Mouse (Mus musculus) adipose tissue, adult 10 weeks (tissue): ENCODE measurements around the gene Gng7. TPM values are rescaled to one million over a fixed set of nuclear protein-coding genes. Genes with fewer than 3 reads are reported as not detected.

ENCODE experiments used
- polyA plus RNA-seq: library from polyadenylated mRNA; stranded (reverse); fragments of 350-450 nt; fragmentation: Illumina TruSeq; extraction: RNeasy Lipid Tissue Mini Kit (QIAGEN cat#74804); gene quantifications from one replicate; pipeline ENCODE4 v1.2.3, GENCODE M21; 2014; ENCODE audit warnings: low read depth, low replicate concordance

Gene Gng7
- 5.7 TPM for polyA plus RNA-seq

DNA sequence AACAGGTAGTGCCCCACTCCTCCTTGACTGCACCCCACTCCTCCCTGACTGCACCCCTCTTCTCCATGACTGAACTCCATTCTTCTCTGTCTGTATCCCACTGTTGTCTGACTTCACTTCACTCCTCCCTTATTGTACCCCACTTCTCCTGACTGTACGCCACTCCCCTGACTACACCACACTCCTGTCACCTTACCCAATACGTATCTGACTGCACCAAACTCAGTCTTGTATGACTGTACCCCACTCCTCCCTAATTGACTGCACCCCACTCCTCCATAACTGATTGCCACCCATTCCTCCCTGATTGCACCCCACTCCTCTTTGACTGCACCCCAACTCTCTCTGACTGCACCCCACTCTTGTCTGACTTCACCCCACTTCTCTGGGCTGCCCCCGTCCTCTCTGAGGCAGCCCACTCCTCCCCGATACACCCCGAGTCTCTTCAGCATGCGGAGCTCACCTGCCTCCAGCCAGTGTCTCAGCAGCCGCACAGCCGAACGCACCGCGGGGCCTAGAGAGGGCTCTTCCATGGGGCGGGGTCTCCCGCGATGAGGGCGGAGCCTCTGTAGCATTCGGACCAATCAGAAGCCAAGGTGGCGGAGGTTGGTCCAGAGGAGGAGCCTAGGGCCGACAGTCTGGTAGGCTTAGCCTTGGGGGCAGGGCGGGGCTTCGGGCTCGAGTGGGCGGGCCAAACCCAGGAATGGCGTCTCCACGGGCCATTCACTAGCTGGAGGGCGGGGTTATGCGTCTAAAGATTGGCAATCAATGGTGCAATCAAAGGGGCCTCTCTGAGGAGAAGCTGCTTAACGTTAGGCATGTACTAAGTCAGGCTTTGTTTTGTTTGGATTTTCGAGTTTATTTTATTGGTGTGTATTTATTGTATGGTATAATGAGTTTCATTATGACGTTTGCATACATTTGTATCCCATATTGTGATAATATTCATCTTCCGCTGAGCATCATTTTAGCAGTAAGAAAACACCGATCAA is at the start of gene Gng7:
Gng7 (minus strand) TSS at position 553 of the 992 bp plus-strand sequence.

DNA sequence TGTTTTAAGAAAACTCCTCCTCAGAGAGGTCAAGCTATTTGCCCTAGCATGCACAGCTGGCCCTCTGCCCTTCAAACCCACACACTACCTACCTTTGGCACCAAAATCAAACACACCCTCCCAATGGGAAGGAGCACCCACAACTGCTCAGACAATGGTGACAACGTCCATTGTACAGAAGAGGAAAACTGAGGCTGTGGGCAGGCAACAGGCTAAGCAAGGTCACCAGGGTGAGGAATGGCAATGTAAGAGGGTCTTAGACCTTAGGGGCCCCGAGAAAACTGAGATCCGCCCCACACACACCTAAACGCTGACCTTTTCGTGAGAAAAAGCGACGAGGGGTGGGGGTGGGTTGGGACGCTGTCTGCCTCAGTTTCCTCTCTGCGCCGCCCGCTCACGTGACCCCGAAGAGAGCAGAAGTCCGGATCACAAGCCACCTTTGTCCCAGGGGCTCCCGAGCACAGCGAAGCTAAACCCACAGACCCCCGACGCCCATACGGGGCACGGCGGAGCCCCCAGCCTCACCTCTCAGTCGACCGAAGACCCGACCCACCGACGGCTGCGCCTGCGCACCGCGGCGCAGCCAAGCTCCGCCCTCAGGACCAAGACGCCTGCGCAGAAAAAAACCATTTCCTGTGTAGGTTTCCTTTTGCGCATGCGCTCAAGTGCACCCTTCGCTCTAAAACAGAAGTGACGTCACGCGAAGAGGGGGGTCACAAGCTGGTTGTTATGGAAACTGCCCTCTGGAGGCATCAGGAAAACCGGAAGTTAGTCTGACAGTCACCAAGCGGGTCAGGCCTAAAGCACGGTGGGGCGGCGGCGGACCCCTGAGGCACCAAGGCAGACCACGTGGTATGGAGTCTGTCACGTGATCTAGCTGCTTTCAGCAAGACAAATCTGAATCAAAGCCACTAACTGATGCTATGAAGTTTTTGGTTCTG is 45.1 kb upstream of the Gng7 start, which contains the start of gene Sgta:
Sgta (minus strand) TSS at position 579 of the 941 bp plus-strand sequence.

DNA sequence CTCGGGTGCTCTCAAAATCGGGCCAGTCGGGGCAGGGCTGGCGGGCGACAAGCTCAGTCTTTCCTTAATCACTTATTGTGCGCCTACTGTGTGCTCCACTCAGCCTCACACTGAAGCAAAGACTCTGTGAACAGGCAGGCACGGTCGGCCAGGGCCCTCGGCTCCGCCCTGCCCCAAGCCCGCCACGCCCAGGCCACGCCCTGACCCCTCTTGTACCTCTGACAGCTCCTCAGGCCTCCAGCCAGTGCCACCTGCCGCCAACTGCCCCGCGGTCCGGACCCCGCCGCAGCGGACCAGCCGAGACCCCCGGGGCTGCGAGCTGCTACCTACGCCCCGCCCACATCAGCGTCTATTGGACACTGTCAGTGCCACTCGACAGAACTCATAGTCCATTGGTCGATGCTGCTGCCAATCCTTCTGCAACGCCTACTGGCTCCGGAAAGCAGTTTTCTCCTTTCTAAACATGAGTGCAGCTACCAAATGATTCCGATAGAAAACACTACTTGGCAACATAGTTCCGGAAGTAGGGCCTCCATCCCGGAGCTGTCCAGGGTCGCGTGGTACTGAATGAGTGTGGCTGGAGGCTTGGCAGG is 22.3 kb upstream of the Gng7 start, which contains the start of gene Slc39a3:
Slc39a3 (minus strand) TSS at position 439 of the 593 bp plus-strand sequence.

DNA sequence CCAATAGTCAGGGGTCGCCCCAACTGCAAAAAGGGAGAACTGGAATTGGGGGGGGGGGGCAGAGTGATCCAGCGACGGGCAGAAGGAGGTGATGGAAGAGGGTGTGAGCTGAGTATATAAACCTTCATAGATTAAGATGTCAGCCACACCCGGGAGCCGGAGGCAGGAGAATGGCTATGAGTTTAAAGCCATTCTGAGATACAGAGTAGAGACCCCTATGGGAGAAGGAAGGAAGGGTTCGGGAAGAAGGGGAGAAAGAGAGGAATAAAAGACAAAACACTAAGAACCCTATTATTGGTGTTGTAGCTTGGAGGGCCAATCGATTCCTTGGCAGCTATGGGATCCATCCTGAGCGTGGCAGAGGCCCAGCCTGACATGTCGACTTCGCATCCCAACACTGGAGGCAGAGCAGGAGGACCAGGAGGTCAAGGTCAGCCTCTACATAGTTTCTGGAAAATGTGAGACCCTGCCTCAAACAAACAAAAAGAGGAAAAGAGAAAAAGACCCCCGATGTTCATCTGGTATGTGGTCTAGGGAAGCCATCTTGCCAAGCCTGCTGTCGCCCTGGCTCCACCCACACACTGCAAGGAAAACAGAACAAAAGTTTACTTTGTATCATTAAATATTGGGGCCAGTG is 11.0 kb upstream of the Gng7 start, which contains the start of gene Diras1:
Diras1 (minus strand) TSS at position 24 of the 637 bp plus-strand sequence.

DNA sequence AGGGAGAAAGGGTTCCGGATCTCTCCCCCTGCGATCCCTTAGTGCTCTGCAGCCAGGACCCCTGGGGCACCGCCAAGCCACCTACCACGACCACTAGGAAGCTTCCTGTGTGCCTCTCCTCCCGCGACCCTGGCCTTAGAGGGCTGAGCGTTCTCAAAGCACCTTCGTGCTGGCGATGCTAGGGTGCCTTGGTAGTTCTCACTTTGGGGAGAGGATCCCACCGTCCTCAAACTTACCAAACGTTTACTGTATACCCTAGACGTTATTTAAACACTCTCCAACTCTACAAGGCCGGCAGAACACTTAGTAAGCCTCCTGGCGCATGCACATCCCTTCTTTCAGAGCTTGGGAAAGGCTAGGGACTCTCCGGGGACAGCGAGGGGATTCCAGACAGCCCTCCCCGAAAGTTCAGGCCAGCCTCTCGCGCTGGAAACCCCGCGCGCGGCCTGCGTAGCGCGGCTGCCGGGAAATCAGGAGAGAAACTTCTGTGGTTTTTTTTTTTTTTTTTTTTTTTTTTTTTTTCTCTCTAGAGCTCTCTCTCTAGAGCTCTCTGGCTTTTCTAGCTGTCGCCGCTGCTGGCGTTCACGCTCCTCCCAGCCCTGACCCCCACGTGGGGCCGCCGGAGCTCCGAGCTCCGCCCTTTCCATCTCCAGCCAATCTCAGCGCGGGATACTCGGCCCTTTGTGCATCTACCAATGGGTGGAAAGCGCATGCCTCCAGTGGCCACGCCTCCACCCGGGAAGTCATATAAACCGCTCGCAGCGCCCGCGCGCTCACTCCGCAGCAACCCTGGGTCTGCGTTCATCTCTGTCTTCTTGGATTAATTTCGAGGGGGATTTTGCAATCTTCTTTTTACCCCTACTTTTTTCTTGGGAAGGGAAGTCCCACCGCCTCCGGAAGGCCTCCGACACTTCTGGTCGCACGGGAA is 85.2 kb downstream of the Gng7 start, which contains the start of gene Gadd45b:
Gadd45b (plus strand) TSS at position 775 of the 928 bp plus-strand sequence.

DNA sequence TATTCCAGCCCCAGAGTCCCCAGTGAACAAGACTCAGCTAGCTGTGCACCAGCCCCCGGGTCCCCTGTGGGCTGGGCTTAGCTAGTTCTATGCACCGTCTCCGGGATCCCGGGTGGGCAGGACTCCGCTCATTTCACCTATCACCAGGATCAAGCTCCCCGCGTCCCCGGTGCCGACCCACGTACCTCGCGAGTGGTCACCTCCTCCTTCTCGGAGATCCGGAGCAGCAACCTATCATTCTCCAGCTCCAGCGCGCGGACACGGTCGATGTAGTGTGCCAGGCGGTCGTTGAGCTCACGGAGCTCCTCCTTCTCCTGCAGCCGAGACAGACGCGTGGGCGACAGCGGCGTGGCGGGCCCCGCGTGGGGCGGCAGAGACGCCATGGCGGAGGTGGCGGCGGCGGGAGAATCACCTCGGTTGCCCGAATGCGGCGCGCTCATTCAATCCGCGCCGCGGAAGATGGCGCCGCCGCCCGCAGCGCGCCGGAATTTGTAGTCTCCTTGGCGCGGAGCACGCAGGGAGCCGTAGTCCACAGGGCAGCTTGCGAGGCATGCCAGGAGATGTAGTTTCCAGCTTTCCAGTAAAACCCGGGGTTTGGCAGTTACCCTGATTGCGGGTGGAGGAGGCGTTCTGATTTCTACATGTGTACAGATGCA is 96.8 kb downstream of the Gng7 start, which contains the start of gene Lmnb2:
Lmnb2 (minus strand) TSS at position 467 of the 656 bp plus-strand sequence.

DNA sequence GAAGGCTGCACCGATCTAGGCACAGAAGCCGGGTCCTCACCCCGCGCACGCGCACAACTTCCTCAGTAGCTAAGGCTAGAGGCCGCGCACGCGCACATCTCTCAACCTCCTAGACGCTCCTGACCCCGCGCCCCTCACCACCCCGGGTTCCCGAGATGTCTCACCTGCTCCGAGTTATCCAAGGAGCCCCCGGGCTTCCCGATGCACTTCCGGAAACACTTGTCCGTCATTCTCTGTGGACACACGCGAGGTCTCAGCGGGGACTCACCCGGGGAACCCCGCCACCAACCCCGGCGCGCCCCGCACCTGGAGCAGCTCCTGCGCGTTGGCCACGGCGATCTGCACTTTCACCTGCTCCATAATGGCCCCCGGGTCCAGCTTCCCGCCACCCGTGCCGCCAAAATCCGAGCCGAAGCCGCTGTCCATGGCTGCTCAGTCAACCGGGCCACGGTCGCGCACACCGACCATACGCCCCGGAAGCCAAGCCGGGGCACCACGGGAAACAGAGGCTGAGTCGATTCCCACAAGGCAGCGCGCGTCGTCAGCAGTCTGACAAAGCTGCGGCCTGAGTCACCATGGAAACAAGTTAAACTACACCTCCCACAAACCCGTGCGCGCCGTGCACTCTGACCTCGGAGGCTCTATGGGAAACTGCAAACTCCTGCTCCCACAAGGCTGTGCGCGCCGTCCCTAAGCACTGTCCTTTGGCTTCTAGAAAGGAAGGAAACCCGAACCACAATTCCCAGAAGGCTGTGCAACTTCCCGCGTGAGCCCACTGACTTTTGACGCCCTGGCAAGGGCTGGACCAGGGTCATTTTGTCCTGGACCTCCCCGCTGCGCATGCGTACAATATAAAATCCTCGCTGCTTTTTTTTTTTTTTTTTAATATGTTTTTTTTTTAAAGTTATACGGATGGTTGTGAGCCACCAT is 114.2 kb downstream of the Gng7 start, which contains the start of gene Timm13:
Timm13 (minus strand) TSS at position 652 of the 930 bp plus-strand sequence.

Other genes starting within 250 kb of the Gng7 start
- 31.2 TPM for gene Sf3a2, start 216.7 kb downstream of the Gng7 start, polyA plus RNA-seq
- gene Plekhj1, start 216.3 kb downstream of the Gng7 start, polyA plus RNA-seq = 48.9 TPM
- gene Amh, start 209.7 kb downstream of the Gng7 start, polyA plus RNA-seq = 0.19 TPM
- gene Jsrp1, start 201.4 kb downstream of the Gng7 start, polyA plus RNA-seq = not detected
- 485 TPM for gene Oaz1, start 188.3 kb downstream of the Gng7 start, polyA plus RNA-seq
- not detected for gene Lingo3, start 170.9 kb downstream of the Gng7 start, polyA plus RNA-seq
- gene Lsm7, start 159.7 kb downstream of the Gng7 start, polyA plus RNA-seq = 80.8 TPM
- 22.0 TPM for gene Sppl2b, start 159.7 kb downstream of the Gng7 start, polyA plus RNA-seq
- gene Tmprss9, start 143.1 kb downstream of the Gng7 start, polyA plus RNA-seq = 0.10 TPM
- 135 TPM for gene Timm13, start 114.0 kb downstream of the Gng7 start, polyA plus RNA-seq
- 11.7 TPM for gene Lmnb2, start 96.7 kb downstream of the Gng7 start, polyA plus RNA-seq
- gene Gadd45b, start 84.9 kb downstream of the Gng7 start, polyA plus RNA-seq = 7.9 TPM
- not detected for gene Diras1, start 10.7 kb upstream of the Gng7 start, polyA plus RNA-seq
- 17.6 TPM for gene Slc39a3, start 22.5 kb upstream of the Gng7 start, polyA plus RNA-seq
- gene Sgta, start 45.2 kb upstream of the Gng7 start, polyA plus RNA-seq = 94.7 TPM
- gene Thop1, start 55.1 kb upstream of the Gng7 start, polyA plus RNA-seq = 18.0 TPM
- gene Creb3l3, start 83.9 kb upstream of the Gng7 start, polyA plus RNA-seq = 0.15 TPM
- 98.4 TPM for gene Map2k2, start 91.0 kb upstream of the Gng7 start, polyA plus RNA-seq
- 26.5 TPM for gene Zbtb7a, start 120.3 kb upstream of the Gng7 start, polyA plus RNA-seq
- gene Pias4, start 153.0 kb upstream of the Gng7 start, polyA plus RNA-seq = 23.4 TPM
- 1,511 TPM for gene Eef2, start 161.7 kb upstream of the Gng7 start, polyA plus RNA-seq
- gene Dapk3, start 168.1 kb upstream of the Gng7 start, polyA plus RNA-seq = 50.3 TPM
- gene 4930442H23Rik, start 168.9 kb upstream of the Gng7 start, polyA plus RNA-seq = not detected
- not detected for gene Nmrk2, start 187.1 kb upstream of the Gng7 start, polyA plus RNA-seq
- not detected for gene Atcay, start 215.9 kb upstream of the Gng7 start, polyA plus RNA-seq
- 11.6 TPM for gene Zfr2, start 218.2 kb upstream of the Gng7 start, polyA plus RNA-seq
- gene Matk, start 238.0 kb upstream of the Gng7 start, polyA plus RNA-seq = 2.8 TPM